Mouse (Mus musculus): Measurements from ENCODE around the gene Snd1.

The Snd1 gene

GRCm38 (mm10) chr6:28705384-28706107 lies 230.6 kb downstream of the Snd1 start:
- DNase-seq (ENCODE audit: low read depth, low spot score) = peak; percentile 36

GRCm38 (mm10) chr6:28706108-28706975 lies 231.4 kb downstream of the Snd1 start:
- DNase-seq (ENCODE audit: low read depth, low spot score) = no peak

- peak; percentile 32 for DNase-seq (ENCODE audit: low read depth, low spot score)
Observed at GRCm38 (mm10) chr6:28706976-28707592, 232.1 kb downstream of the Snd1 start.

- DNase-seq (ENCODE audit: low read depth, low spot score) = no peak
Observed at GRCm38 (mm10) chr6:28710035-28710434, 235.1 kb downstream of the Snd1 start.

- no peak for DNase-seq (ENCODE audit: low read depth, low spot score)
Observed at GRCm38 (mm10) chr6:28717203-28717844, 242.4 kb downstream of the Snd1 start.

- DNase-seq (ENCODE audit: low read depth, low spot score) = no peak
Observed at GRCm38 (mm10) chr6:28717845-28718237, 242.9 kb downstream of the Snd1 start.

GRCm38 (mm10) chr6:28720391-28721171 lies 245.6 kb downstream of the Snd1 start:
- no peak for DNase-seq (ENCODE audit: low read depth, low spot score)

- no peak for DNase-seq (ENCODE audit: low read depth, low spot score)
Observed at GRCm38 (mm10) chr6:28723059-28723458, 248.1 kb downstream of the Snd1 start.

GRCm38 (mm10) chr6:28724776-28725175 lies 249.8 kb downstream of the Snd1 start:
- no peak for DNase-seq (ENCODE audit: low read depth, low spot score)

- no peak for DNase-seq (ENCODE audit: low read depth, low spot score)
Observed at GRCm38 (mm10) chr6:28729236-28729635, 254.3 kb downstream of the Snd1 start.

- no peak for DNase-seq (ENCODE audit: low read depth, low spot score)
Observed at GRCm38 (mm10) chr6:28729649-28730048, 254.7 kb downstream of the Snd1 start.

- DNase-seq (ENCODE audit: low read depth, low spot score) = no peak
Observed at GRCm38 (mm10) chr6:28731246-28731645, 256.3 kb downstream of the Snd1 start.

- DNase-seq (ENCODE audit: low read depth, low spot score) = no peak
Observed at GRCm38 (mm10) chr6:28733884-28734647, 259.1 kb downstream of the Snd1 start.

GRCm38 (mm10) chr6:28735116-28735515 lies 260.2 kb downstream of the Snd1 start:
- DNase-seq (ENCODE audit: low read depth, low spot score) = no peak

- DNase-seq (ENCODE audit: low read depth, low spot score) = no peak
Observed at GRCm38 (mm10) chr6:28736665-28737064, 261.7 kb downstream of the Snd1 start.

- no peak for DNase-seq (ENCODE audit: low read depth, low spot score)
Observed at GRCm38 (mm10) chr6:28737601-28738000, 262.7 kb downstream of the Snd1 start.

- no peak for DNase-seq (ENCODE audit: low read depth, low spot score)
Observed at GRCm38 (mm10) chr6:28743586-28743985, 268.6 kb downstream of the Snd1 start.

GRCm38 (mm10) chr6:28745864-28746263 lies 270.9 kb downstream of the Snd1 start:
- no peak for DNase-seq (ENCODE audit: low read depth, low spot score)

- no peak for DNase-seq (ENCODE audit: low read depth, low spot score)
Observed at GRCm38 (mm10) chr6:28747025-28747424, 272.1 kb downstream of the Snd1 start.

GRCm38 (mm10) chr6:28747931-28748670 lies 273.2 kb downstream of the Snd1 start:
- DNase-seq (ENCODE audit: low read depth, low spot score) = no peak
